Mouse (Mus musculus): ENCODE data around the gene Fgf11.

Gene Fgf11

DNA sequence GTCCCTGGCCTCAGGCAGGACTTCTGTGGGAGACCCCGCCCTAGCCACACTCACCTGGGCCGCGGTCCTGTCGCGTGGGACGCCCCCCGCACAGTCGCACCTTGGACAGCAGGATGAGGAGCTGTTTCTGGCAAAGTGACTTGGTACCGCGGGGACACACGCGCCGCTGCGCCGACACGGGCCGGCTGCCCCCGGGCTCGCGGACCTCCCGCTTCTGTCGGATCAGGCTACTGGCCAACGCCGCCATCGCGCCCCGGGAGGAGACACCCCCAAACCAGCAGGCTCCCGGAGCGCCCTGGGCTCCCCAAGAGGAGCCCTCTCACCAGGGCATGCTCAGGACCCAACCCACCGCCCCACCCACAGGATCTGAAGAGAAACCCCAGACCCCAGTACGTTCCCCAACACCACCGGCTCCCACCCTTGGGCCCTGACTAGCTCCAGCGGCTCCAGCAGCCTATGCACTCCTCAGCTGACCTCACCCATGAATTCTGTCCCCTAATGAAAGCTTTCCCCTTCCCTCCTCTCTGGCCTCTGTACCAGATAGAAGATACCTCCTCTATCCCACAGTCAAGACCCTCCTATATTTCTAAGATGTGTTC, at the start of gene Fgf11:
Gene Fgf11, minus strand, starts transcription at position 479 of the 599 bp plus-strand sequence.
- DNase-seq (ENCODE audit: low spot score), result no peak

DNA sequence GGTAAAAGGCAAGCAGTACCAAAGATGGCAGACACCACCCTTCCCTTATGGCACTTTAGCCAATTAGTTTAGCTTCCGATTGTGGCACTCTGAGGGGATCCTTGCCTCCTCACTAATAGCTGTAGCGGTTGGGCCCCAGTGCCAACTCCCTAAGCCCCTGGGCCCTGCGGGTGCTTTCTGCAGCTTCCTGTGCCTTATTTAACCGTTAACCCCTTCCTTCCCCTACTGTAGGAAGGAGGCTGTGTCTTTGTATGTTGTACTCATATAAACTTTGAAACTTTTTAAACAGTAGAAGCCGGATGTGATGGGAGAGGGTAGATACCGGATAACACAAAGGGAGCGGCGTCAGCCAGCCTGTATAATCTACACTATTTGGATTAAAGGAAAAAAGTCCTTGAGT, 49.1 kb upstream of the Fgf11 start:
- no peak for DNase-seq (ENCODE audit: low spot score)

DNA sequence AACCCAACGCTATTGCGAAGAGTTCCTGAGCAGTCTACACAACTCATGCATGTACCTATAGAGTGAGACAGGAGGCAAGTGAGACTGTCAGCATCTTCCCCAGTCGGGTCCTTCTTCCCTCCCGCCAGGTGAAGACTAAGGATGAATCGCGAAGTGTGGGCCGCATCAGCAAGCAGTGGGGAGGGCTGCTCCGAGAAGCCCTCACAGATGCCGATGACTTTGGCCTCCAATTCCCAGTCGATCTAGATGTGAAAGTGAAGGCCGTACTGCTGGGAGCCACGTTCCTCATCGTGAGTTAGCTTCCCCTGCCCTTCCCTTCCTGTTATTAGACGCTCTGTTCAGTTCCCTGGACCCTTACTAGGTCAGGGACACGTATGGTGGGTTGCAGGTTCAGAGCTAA, 48.2 kb upstream of the Fgf11 start:
- DNase-seq (ENCODE audit: low spot score), result no peak

DNA sequence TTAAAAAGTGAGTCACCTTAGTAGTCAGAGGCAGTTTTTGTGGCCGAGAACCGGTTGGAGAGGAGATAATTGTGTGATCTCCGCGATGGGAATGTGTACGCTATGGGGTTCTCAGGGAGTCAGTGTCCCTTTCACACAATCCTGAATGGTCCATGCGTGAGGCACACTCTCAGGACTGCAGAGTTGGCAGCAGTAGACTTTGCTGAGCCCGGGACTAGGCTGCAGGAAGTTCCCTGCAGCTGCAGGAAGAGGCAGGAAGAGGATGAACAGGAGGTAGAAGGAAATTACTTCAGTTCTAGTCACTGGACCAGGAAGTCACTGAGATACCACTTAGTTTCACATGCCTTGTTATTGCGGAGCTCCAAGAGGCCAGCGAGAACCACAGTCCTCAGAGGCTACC, 47.5 kb upstream of the Fgf11 start:
- DNase-seq (ENCODE audit: low spot score), result no peak

DNA sequence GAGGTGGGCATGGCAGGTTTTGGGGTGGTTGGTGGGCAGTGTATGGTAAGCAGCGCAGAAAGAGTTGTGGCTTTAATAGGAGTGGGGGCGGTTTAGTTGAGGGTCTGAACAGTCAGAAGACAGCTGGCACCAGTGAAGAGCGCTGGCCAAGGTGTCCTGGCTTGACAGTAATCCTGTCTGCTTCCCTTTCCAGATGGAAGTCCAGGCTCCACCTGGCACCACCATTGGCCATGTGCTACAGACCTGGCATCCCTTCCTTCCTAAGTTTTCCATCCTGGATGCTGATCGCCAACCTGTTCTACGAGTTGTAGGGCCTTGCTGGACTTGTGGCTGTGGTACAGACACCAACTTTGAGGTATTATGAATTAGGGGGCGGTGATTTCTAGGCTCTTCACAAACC, 46.4 kb upstream of the Fgf11 start:
- no peak for DNase-seq (ENCODE audit: low spot score)

DNA sequence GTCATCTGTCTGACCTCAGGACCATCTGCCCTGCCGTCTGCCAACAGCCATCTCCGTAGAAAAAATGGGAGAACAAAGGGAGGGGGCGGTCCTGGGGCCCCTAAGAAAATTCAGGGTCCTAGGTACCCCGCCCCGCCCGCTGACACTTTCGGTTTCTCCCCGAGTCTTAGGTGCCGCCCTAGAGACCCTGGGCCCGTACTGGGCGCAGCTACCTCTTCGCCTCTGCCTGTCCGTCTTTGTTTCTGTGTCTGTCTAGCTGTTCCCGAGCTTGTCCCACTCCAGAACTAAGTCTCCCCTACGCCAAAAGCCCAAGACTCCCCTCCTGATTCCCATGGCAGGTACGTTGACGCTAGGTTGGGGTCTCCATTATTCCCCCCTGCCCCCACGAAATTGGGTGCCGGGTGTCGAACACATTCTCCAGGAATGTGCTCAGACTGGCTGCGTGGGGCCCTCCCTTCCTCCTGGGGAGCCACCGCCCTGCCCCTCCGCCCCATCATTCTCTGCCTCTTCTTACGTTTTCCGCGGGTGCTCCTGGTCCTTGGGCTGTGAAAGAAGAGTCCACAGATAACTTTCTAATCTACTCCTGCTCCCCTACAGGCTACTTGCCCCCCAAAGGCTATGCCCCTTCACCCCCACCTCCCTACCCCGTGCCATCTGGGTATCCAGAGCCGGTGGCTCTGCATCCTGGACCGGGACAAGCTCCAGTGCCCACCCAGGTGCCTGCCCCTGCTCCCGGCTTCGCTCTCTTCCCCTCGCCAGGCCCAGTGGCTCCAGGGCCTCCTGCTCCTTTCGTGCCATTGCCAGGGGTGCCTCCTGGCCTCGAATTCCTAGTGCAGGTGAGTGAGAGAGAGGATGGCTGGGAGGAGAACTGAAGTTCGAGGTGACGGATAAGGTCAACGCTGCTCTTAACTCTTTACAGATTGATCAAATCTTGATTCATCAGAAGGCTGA, 45.4 kb upstream of the Fgf11 start:
- DNase-seq (ENCODE audit: low spot score), result peak; percentile 54

DNA sequence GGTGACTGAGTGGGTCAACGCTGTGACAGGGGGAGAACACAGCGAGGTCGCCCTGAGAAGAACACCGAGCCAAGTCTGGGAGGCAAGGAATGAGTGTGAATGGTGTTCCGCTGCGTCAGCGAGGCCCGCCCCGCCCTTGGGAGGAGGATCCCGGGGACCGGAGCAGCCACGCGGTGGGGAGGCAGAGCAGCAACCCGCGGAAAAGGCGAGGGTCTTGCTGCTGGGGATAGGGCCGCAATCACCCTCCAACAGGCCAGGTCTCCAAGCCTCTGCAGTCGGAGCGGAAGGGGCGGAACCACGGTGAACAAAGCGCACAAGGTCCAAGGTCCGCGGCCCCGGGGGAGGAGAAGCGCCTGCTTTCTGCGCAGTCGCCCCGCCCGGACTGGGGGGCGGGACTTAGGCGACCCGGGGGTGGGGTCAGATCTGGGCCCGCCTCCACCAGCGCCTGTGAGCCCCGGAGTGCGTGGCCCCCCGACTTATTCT, 44.6 kb upstream of the Fgf11 start, which contains the start of gene Plscr3:
Gene Plscr3, plus strand, starts transcription at position 179 of the 483 bp plus-strand sequence.
- peak; percentile 97 for DNase-seq (ENCODE audit: low spot score)

DNA sequence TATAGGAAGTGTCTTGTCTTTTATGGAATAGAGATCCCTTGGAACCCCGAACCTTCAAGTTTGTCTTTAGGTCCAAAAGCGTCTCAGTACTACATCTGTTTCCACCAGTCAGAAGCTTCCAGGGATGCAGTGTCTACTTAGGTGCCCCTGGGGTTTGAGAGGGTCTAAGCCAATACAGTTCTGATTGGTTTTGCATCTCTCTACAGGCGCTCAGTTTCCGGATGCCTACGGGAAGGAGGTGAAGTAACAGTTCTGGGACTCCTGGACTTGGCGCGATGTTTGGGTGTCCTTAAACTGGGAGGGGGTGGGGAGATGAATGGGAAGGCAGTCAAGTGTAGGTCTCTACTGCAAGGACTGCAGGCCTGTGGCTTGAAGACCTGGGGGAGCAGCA, 37.1 kb upstream of the Fgf11 start:
- no peak for DNase-seq (ENCODE audit: low spot score)

DNA sequence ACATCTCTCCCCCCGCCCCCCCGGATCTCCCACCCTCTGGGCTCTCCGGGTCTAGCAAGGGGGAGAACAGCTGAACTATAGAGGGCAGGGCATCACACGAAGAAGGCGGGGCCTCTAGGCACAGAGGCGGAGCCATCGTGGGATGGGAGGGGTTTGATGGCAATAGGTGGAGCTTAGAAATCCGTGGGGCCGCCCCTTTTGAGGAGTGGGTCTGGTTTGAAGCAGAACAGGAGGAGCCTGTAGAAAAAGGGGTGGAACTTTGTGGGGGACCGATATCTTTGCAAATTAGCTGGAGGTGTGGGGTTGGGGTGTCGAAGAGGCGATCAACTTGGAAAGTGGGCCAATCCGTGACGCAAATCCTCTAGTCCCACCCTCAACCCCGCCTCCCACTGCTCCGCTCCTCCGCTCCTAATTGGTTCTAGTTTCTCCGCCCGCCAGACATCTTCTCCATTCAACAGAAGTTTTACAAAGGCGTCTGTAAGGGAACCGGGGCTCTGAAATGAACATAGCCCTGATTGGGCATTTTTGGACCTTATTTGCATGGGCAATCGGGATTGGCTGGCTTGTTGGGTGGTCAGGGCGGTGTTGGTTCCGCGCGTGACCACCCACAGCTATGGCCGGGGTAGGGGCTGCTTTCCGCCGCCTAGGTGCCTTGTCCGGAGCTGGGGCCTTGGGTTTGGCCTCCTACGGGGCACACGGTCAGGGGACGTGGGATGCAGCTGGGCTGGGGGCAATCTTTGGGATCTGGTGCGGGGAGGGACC, 36.5 kb upstream of the Fgf11 start, which contains the start of gene Tmem256:
Gene Tmem256, plus strand, starts transcription at position 563 of the 762 bp plus-strand sequence.
- peak; percentile 99 for DNase-seq (ENCODE audit: low spot score)

DNA sequence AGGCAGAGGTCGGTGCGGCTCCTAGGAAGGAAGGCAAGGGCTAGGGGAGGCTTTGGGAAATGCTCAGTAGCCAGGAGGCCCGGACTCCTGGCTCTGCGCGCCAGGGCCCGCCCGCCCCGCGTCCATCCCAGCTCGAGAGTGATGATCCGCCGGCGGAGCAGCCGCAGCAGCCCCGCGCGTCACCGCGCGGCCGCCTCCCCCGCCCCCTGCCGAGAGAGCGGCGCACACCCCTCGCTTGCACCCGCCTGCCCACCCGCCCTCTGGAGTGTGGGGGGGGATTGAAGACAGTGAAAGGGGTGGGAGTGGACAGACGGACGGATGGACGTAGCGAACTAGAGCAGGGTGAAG, 35.9 kb upstream of the Fgf11 start, which contains the start of gene Nlgn2:
Gene Nlgn2, minus strand, starts transcription at position 181 of the 348 bp plus-strand sequence.
- DNase-seq (ENCODE audit: low spot score), result no peak

DNA sequence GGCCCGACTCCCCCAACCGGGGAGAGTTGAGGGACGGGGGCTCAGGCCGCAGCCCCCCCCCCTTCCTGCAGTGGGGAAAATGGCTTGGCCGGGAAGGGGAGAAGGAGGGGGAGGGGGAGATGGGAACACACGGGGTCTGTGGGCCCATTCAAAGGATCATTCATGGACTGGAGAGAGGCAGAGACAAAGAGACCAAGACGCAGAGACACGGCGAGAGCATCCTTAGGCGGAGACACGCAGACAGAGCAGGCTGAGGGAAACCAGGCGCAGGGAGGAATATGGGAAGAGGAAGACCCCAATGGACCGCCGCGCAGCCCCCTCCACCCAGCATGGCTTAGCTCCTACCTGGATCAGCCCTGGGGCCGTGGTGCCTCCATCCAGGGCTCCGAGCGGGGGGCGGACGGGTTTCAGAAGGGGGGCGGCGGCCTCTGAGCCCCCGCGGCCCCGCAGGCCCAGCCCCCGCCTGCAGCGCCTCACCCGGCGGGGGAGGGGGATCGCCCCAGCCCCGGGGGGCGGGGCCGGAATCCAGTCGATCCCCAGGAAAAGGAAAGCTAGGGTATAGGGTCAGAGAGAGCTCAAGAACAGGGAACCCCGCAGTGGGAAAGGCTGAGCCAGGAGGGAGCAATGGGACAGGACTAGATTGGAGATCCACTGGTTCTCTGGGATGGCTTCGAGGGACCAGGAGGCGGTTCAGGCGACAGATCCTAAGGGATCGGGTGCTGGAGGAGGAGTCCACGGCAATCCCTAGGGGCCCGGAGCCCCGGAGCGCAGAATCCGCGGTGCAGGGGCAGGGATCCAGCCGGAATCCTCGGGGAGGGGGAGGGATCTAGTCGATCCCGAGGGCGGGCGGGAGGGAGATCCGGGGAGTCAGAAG, 35.3 kb upstream of the Fgf11 start:
- DNase-seq (ENCODE audit: low spot score), result peak; percentile 13

DNA sequence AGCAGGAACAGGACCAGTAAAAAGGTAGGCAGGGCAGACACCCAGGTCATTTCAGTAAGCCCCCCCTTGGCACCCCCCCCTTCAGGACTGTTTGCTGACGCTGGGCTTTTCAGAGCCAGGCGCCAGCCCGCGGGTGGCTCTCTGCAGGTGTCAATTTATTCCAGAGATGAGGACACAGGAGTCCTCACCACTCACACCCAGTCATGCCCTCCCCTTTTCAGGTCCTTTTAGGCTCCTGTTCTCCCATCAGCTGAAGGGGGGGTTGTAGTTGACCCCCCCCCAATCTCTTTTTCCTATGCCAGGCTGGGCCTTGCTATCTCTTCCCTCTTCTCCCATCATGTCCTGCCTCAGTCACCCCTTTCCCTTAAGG, 34.3 kb upstream of the Fgf11 start:
- DNase-seq (ENCODE audit: low spot score), result no peak

DNA sequence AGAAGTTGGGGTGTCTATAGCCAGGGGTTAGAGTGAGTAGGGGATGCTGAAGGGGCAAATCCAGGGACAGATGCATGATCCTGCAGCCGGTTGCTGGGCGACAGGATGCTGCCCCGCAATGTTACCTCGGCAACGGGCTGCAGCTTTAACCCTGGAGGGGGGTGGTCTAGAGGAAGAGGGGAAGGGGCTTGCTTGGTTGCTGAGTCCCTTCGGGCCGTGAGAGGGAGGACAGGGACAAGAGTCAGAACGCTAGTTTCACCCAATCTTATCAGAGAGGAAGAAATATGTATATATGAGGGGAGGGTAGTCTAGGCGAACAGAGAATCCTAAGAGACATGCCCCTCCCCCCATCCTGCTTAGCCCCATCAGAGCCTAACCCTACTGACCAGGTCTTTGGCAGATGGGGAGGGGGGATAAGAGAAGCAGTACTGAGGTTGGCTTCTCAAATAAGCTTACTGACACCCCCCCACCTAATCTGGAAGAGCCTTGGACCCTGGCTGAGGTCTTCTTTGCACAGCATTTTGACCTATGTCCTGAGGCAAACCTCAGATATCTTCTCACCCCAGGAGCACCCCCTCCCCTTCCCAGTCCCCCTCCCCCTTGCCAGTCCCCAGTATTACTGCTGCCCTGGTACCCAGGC, 33.8 kb upstream of the Fgf11 start:
- no peak for DNase-seq (ENCODE audit: low spot score)

DNA sequence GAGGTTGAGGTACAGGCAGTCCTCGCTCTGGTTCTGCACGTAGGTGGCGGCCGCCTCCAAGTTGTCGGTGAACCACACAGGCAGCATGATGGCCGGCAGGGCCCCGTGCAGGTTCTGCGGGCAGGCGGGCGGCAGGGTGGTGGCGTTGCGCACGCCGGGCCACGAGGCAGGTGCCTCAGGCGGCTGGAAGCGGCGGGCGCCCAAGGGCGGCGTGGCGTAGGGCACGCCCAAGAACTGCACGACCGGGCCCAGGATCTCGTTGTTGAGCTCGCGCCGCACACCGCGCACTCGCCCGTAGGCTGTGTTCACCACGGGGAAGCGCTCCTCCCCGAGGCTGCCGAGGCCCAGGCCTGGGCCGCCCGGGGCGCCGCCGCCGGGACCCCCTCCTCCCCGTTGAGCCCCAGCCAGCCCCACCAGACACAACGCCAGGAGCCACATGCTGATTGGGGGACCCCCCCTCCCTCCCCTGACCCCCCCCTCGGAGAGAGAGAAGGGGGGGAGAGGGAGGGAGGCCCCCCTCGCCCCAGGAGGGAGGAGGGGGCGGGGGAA, 32.4 kb upstream of the Fgf11 start:
- peak; percentile 22 for DNase-seq (ENCODE audit: low spot score)

DNA sequence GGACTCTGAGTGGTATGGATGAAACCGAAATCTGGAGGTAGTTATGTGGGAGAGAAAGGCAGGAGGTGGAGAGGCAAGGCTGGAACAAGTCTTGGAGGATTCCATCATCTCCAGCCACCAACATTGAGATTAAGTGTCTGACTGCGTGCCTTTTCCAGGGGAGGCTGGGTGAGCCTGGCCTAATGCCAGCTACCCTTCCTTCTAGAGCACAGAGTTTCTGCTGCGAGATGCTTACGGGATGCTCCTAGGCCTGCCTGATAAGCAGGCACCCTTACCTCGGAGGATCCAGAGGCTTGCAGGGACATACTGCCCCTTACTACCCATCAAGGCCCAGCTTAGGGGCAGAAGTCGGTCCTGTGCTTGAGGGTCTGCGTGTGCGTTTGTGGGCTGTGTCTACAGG, 31.9 kb upstream of the Fgf11 start:
- DNase-seq (ENCODE audit: low spot score), result no peak

DNA sequence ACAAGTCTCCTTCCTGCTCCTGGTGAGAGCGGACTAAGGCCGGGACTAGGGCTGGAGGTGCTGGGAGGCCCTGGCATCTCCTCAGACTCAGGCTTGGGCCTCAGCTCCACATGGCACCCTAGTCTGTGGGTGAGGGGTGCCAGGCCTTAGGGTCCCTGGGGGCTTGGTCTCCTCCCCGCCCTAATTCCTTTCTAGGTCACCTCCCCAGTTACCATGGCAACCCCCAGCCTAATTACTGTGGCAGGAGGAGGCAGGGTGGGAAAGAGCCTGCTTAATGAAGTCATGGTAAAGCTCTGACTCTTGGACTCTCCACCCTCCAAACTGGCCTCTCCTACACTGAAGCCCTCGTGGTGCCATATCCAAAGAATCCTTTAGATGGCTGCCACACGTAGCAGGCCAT, 27.2 kb upstream of the Fgf11 start:
- DNase-seq (ENCODE audit: low spot score), result no peak

DNA sequence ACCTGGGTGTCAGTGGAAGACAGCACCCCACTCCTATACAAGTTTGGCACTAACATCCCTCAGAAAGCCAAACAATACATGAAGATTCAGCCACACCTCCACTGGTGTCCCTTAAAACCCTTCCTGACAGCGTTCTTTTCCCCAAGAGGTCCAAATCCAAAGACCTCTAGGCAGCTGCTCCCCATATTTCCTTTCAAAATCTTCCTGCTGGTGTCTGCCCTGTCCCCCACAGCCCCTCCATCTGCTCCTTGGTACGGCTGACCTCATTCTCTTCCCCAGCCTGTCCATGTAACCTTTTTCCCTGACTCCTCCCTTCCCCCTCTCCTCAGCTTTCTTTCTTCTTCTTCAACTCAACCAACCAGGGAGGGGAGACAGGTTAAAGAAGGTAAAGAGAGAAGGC, 21.8 kb upstream of the Fgf11 start:
- no peak for DNase-seq (ENCODE audit: low spot score)

DNA sequence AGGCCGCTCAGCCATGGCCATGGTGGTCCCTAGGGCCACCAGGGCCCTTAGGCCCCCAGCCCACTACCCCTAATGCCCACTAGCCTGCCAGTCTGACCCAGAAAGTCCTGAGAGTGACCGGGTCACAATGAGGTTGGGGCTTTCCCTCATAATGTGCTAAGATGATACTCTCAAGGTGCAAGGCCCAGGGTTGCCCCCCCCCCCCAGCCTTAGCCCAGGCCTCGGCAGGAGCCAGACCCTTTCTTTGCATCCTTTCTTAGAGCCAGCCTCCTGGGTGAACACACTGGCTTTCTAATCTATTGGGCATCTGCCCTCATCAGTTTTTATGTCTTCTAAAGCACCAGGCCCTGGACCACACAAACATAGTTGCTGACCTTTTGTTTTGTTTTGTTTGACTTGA, 20.4 kb upstream of the Fgf11 start, which contains the start of gene Spem1:
Gene Spem1, minus strand, starts transcription at position 101 of the 400 bp plus-strand sequence.
- no peak for DNase-seq (ENCODE audit: low spot score)

DNA sequence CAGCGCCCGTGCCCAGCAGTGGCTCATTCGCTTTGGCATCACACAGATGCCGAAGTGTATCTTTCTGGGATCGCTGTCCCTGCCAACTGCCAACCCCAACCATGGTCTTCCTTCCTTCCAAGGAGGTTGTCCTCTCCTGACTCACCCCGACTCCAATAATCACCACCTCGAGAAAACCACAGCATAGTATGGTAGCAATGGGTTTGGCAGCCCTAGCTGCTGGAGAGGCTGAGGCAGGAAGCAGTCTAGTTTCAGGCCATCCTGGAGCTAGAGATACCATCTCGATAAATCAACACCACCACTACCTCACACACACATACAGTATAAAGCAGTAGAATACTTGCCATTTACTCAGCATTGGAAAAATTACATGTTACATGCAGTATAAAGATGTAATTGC, 17.2 kb upstream of the Fgf11 start:
- DNase-seq (ENCODE audit: low spot score), result no peak

DNA sequence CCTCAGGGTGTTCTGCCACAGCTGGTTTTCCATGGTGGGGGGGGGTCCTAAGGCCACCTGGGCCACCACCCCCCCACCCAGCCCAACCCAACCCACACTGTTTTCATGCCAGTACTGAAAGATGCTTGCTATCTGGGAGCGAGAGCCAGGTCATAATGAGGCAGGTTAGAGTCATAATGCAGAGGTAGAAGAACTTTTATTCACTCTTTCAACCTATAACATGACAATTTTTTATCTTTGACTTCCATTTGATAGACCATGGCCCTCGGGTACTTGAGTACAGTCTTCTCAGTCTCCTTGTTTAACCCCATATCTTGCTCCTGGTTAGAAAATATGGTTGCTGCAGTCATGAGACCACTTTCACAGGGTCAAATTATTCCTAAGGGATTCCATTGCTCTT, 16.7 kb upstream of the Fgf11 start, which contains the start of gene Spem2:
Gene Spem2, minus strand, starts transcription at position 101 of the 400 bp plus-strand sequence.
- DNase-seq (ENCODE audit: low spot score), result no peak
